Mouse (Mus musculus) cerebellum, adult 2 months (tissue): ENCODE measurements around the gene Egfl7. TPM values are rescaled to one million over a fixed set of nuclear protein-coding genes. Genes with fewer than 3 reads are reported as not detected.

Source experiments
- DNase-seq, 2 experiments: peaks; one replicate each; pipeline ENCODE4 v3.0.0; 2021
- H3K27ac ChIP-seq: fragments of 200-500 bp; 2 replicates; pipeline ENCODE4 v1.5.1; 2012; ENCODE audit warnings: low read length, control low read depth, inconsistent platforms; ENCODE audit not compliant: insufficient read depth
- H3K27me3 ChIP-seq: fragments of 200-500 bp; 2 replicates; pipeline ENCODE4 v1.6.1; 2012; ENCODE audit warnings: inconsistent platforms, mild to moderate bottlenecking, low read length, moderate library complexity; ENCODE audit not compliant: control insufficient read depth, insufficient read depth
- H3K4me1 ChIP-seq: fragments of 200-500 bp; 2 replicates; pipeline ENCODE4 v1.6.1; 2011; ENCODE audit warnings: low read length; ENCODE audit not compliant: control insufficient read depth, insufficient read depth
- H3K4me3 ChIP-seq: fragments of 200-500 bp; replicated peaks from 2 replicates; pipeline ENCODE3; 2011; ENCODE audit warnings: mild to moderate bottlenecking, low read depth, low read length, control low read depth; ENCODE audit not compliant: insufficient read depth
- CTCF ChIP-seq: fragments of 200-500 bp; IDR thresholded peaks from 2 replicates; pipeline ENCODE4 v1.5.1; 2011; ENCODE audit warnings: low read depth, mild to moderate bottlenecking, control low read depth, low read length, moderate library complexity, borderline replicate concordance; ENCODE audit not compliant: insufficient read depth
- POLR2A ChIP-seq: fragments of 200-500 bp; IDR thresholded peaks from 2 replicates; pipeline ENCODE4 v1.6.1; 2011; ENCODE audit warnings: low read length, control low read depth, borderline replicate concordance; ENCODE audit not compliant: insufficient read depth
- whole genome bisulfite sequencing: fragments of 180-500 bp; shearing (Covaris S2); methylation state at CpG from one replicate; pipeline ENCODE4 v1.1.7; 2018; 5-methylcytosine and 5-hydroxymethylcytosine counted together
- polyA plus RNA-seq: library from polyadenylated mRNA; depleted of rRNA; stranded (reverse); fragments of >200 nt; gene quantifications from 2 replicates; pipeline ENCODE4 v1.2.3, GENCODE M21; 2012

Gene Egfl7
- polyA plus RNA-seq, 1 experiment, result 93.0 TPM

GRCm38 (mm10) chr2:26570034-26570433 lies 9.8 kb upstream of the Egfl7 start:
- no peak for TF ChIP-seq POLR2A
- peak; percentile 50; the same call in 1 of the 2 replicates for TF ChIP-seq CTCF
- Histone ChIP-seq H3K27me3 (no peaks in the 10 kb centered on the region), H3K27ac (no peak overlapping the region), H3K4me1 (peaks cover 6% of the 10 kb centered on the region), H3K4me3 (no peak overlapping the region)
- 21% methylated on average over 3 of the region's 3 CpGs for WGBS
- DNase-seq, result no peak

DNA sequence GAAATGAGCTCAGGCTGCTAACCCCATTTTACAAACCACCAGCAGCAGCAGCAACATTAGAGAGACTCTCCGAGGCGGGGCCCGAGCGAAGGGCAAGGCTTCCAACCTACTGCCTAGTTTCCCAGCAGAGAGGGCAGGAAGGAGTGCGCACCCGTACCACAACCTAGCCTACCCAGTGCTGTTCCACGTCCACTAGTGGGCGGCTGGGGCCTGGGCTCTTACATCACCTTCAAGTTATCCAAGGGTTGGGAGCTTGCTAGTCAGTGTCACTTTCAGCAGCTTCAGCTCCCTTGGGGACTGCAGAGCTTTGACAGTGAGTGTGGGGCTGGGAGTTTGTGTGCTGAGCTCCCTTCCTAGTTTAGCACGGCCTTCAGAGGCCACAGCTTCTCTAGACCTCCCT lies 8.4 kb upstream of the Egfl7 start:
- Histone ChIP-seq H3K4me3 (no peak overlapping the region), H3K4me1 (peaks cover 6% of the 10 kb centered on the region), H3K27ac (no peak overlapping the region), H3K27me3 (no peaks in the 10 kb centered on the region)
- DNase-seq, result no peak
- WGBS, result 89% methylated on average over 9 of the region's 9 CpGs
- TF ChIP-seq CTCF (no peak), POLR2A (no peak)

- H3K4me3 ChIP-seq, result no peak overlapping the region
- WGBS, result 72% methylated on average over 5 of the region's 5 CpGs
- no peak overlapping the region for H3K27ac ChIP-seq
- DNase-seq, result no peak
- peaks cover 6% of the 10 kb centered on the region for H3K4me1 ChIP-seq
- TF ChIP-seq CTCF (no peak), POLR2A (no peak)
- H3K27me3 ChIP-seq, result no peaks in the 10 kb centered on the region
These were observed 8.0 kb upstream of the Egfl7 start for GRCm38 (mm10) chr2:26571826-26572225.

GRCm38 (mm10) chr2:26573396-26573795 lies 6.4 kb upstream of the Egfl7 start:
- H3K27me3 ChIP-seq, result no peaks in the 10 kb centered on the region
- 11% methylated on average over 12 of the region's 12 CpGs for WGBS
- H3K4me1 ChIP-seq, result peaks cover 6% of the 10 kb centered on the region
- H3K27ac ChIP-seq, result no peak overlapping the region
- H3K4me3 ChIP-seq, result no peak overlapping the region
- DNase-seq, result no peak
- TF ChIP-seq CTCF, result no peak
- TF ChIP-seq POLR2A, result no peak

DNA sequence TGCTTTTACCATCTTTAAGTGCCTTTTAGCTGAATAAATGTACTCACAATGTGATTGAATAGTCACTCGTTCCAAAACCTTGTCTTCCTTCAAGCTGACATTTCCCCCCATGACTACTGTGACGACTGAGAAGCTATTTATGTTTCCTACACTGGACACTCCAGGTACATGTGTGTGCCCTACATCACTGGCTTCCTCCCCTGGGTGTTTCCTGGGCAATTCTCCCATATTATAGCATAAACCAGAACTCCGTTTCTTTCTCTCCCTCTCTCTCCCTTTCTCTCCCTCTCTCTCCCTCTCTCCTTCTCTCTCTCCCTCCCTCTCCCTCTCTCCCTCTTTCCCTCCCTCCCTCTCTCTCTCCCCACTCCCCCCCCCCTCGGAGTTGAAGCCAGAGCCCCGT lies 6.0 kb upstream of the Egfl7 start:
- Histone ChIP-seq H3K4me3 (no peak overlapping the region), H3K27me3 (no peaks in the 10 kb centered on the region), H3K27ac (no peak overlapping the region), H3K4me1 (peaks cover 6% of the 10 kb centered on the region)
- TF ChIP-seq CTCF (no peak), POLR2A (no peak)
- no peak for DNase-seq
- 2% methylated on average over 5 of the region's 5 CpGs for WGBS

DNA sequence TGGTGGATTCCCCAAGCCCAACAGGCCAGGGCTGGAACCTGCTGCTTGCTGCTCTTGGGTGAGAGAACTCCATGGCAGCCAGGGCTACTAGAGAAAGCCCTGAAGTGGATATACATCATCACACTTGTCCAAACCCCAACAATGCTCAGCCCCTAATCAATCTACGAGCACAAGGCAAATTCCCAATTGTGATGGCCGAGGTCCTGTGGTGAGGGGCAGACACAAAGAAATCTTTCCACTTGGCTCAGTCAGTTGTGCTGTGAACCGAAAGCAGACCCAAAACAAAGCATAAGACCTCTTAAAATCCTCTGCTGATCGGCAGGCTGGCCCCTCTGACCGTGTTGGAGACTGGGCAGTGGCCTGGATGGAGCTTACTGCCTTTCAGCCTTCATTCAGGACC lies 5.0 kb upstream of the Egfl7 start:
- 72% methylated on average over 5 of the region's 5 CpGs for WGBS
- Histone ChIP-seq H3K4me1 (peaks cover 6% of the 10 kb centered on the region), H3K4me3 (no peak overlapping the region), H3K27ac (no peak overlapping the region), H3K27me3 (no peaks in the 10 kb centered on the region)
- DNase-seq, result no peak
- TF ChIP-seq POLR2A, result no peak

DNA sequence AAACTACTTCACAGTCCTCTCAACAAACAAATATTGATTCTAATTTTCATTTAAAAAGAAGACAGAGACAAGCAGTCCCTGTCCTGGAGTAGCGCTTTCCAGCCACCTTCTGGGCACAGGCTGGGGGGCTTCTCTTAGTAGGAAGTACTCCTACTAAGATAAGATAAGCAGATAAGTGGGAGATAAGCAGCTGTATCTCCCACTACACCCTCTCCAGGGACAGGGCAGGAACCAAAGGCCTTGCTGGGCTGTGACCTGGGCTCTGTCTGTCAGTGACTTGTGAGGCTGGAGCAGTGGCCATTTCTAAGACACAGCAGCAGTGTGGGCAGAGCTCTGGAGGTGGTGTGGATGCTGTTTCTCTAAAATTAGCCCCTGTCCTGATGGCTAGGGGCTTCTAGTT lies 4.4 kb upstream of the Egfl7 start:
- no peak for TF ChIP-seq POLR2A
- no peak for TF ChIP-seq CTCF
- H3K27ac ChIP-seq, result no peak overlapping the region
- no peak for DNase-seq
- H3K4me1 ChIP-seq, result peaks cover 6% of the 10 kb centered on the region
- 96% methylated on average over 1 of the region's 1 CpGs for WGBS
- H3K27me3 ChIP-seq, result no peaks in the 10 kb centered on the region
- no peak overlapping the region for H3K4me3 ChIP-seq

GRCm38 (mm10) chr2:26575865-26576264 lies 3.9 kb upstream of the Egfl7 start:
- Histone ChIP-seq H3K4me3 (no peak overlapping the region), H3K4me1 (peaks cover 6% of the 10 kb centered on the region), H3K27ac (no peak overlapping the region), H3K27me3 (no peaks in the 10 kb centered on the region)
- TF ChIP-seq POLR2A, result no peak
- no peak for TF ChIP-seq CTCF
- no peak for DNase-seq
- 64% methylated on average over 4 of the region's 4 CpGs for WGBS
